Mouse (Mus musculus) heart, embryonic 11.5 days (tissue): ENCODE measurements around the gene Sox5. TPM values are rescaled to one million over a fixed set of nuclear protein-coding genes. Genes with fewer than 3 reads are reported as not detected.

ENCODE experiments used
- ATAC-seq: fragments of 200-750 bp; cut with Nextera tagmentation; replicated peaks from 2 replicates; pipeline ENCODE4 v1.8.0; 2017; ENCODE audit warnings: moderate library complexity; ENCODE audit not compliant: insufficient number of reproducible peaks, low FRiP score, low TSS enrichment
- H3K27ac ChIP-seq: fragments of 300-500 bp; sonication (generic); 2 replicates; pipeline ENCODE4 v1.5.1; 2014; ENCODE audit warnings: mild to moderate bottlenecking, low read depth, low read length
- H3K27me3 ChIP-seq: fragments of 300-500 bp; sonication (generic); 2 replicates; pipeline ENCODE4 v1.6.1; 2014; ENCODE audit warnings: mild to moderate bottlenecking, low read length, mixed read lengths; ENCODE audit not compliant: control insufficient read depth, insufficient read depth
- H3K36me3 ChIP-seq: fragments of 300-500 bp; sonication (generic); 2 replicates; pipeline ENCODE4 v1.6.1; 2014; ENCODE audit warnings: mild to moderate bottlenecking, low read length, moderate library complexity, mixed read lengths; ENCODE audit not compliant: control insufficient read depth, insufficient read depth
- H3K4me1 ChIP-seq: fragments of 300-500 bp; sonication (generic); 2 replicates; pipeline ENCODE4 v1.6.1; 2014; ENCODE audit warnings: low read length; ENCODE audit not compliant: control insufficient read depth, insufficient read depth
- H3K4me2 ChIP-seq: fragments of 300-500 bp; sonication (generic); 2 replicates; pipeline ENCODE4 v1.6.1; 2014; ENCODE audit warnings: mild to moderate bottlenecking, moderate library complexity
- H3K4me3 ChIP-seq: fragments of 300-500 bp; sonication (generic); 2 replicates; pipeline ENCODE4 v1.5.1; 2014; ENCODE audit warnings: low read depth, low read length
- H3K9ac ChIP-seq: fragments of 300-500 bp; sonication (generic); 2 replicates; pipeline ENCODE4 v1.6.1; 2014; ENCODE audit warnings: mild to moderate bottlenecking, low read depth, low read length, moderate library complexity
- H3K9me3 ChIP-seq: fragments of 300-500 bp; sonication (generic); replicated peaks from 2 replicates; pipeline ENCODE4 v1.6.1; 2016; ENCODE audit warnings: low read length; ENCODE audit not compliant: control insufficient read depth
- WGBS: fragments of 180-500 bp; shearing (Covaris S2); extraction: QIAGEN DNeasy Blood & Tissue Kit; methylation state at CpG from one replicate; pipeline ENCODE4 v1.1.7; 2014; ENCODE audit not compliant: insufficient replicate concordance; 5-methylcytosine and 5-hydroxymethylcytosine counted together
- polyA plus RNA-seq: library from polyadenylated mRNA; unstranded; fragments of >200 nt; fragmentation: Nextera tagmentation; extraction: Ambion mirVana; gene quantifications from 2 replicates; pipeline ENCODE4 v1.2.1, GENCODE M21; 2014

The Sox5 gene
- polyA plus RNA-seq, 1 experiment from 2014 or later, result 16.2 TPM

DNA sequence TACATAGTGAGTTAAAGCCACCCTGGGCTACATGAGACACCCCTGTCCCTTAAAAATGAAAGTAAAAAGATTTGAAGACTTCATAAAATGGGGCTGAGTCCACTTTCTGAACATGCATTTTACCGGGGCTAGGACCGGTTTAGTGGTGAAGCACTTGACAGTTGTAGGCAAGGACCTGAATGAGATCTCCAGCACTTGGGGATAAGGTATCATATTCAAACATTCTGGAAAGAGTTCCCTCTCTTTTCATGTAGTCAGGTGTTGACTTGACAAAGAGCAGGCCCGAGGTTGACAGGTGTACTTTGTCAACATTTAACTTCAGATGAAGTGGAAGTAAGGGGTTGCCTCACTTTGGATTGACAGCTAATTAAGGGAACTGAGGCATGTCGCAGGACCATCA lies 458.4 kb downstream of the Sox5 start:
- ATAC-seq, result no peak
- no peaks in the 10 kb centered on the region for H3K4me1 ChIP-seq
- WGBS, result 32% methylated on average over 4 of the region's 4 CpGs

GRCm38 (mm10) chr6:144322297-144323047 lies 459.3 kb downstream of the Sox5 start:
- Histone ChIP-seq H3K27me3 (no peaks in the 10 kb centered on the region), H3K4me1 (no peaks in the 10 kb centered on the region), H3K4me2 (no peak overlapping the region), H3K27ac (no peak overlapping the region), H3K9me3 (no peaks in the 10 kb centered on the region), H3K4me3 (no peak overlapping the region), H3K36me3 (no peaks in the 10 kb centered on the region), H3K9ac (no peak overlapping the region)
- no peak for ATAC-seq
- WGBS, result 88% methylated on average over 13 of the region's 13 CpGs

More for the DNA sequence above, 458.4 kb downstream of the Sox5 start:
- no peak overlapping the region for H3K4me2 ChIP-seq
- no peak overlapping the region for H3K4me3 ChIP-seq
- H3K9me3 ChIP-seq, result no peaks in the 10 kb centered on the region
- no peaks in the 10 kb centered on the region for H3K36me3 ChIP-seq
- no peaks in the 10 kb centered on the region for H3K27me3 ChIP-seq
- no peak overlapping the region for H3K27ac ChIP-seq
- no peak overlapping the region for H3K9ac ChIP-seq

DNA sequence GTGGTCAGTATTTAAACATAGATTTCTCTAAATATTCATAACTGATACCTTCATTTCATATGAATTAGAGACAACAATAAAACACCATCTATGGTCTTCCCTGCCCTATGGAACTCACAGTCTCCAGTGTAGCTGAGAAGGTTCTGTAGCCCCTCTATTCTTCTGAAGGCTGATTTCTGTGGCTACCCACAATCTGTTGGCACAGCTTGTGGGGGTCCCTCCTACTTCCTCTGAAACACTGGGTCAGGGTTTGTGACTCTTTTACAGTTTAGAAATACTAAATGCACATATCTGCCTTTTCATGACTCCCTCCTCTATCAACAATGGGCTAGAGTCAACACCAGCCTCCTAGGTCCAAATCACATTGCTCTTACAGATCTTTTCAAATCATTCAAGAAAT lies 461.4 kb downstream of the Sox5 start:
- H3K4me2 ChIP-seq, result no peak overlapping the region
- no peak for ATAC-seq

GRCm38 (mm10) chr6:144319717-144320116 lies 462.1 kb downstream of the Sox5 start:
- no peaks in the 10 kb centered on the region; the same call in 1 of the 2 replicates for H3K9me3 ChIP-seq
- no peaks in the 10 kb centered on the region for H3K27me3 ChIP-seq
- no peak overlapping the region for H3K4me2 ChIP-seq
- no peaks in the 10 kb centered on the region for H3K36me3 ChIP-seq
- no peak for ATAC-seq
- H3K4me1 ChIP-seq, result no peaks in the 10 kb centered on the region
- H3K4me3 ChIP-seq, result no peak overlapping the region
- H3K27ac ChIP-seq, result no peak overlapping the region
- 38% methylated on average over 6 of the region's 6 CpGs for WGBS
- no peak overlapping the region for H3K9ac ChIP-seq

More for the DNA sequence above, 461.4 kb downstream of the Sox5 start:
- Histone ChIP-seq H3K27ac (no peak overlapping the region), H3K36me3 (no peaks in the 10 kb centered on the region), H3K9me3 (no peaks in the 10 kb centered on the region; the same call in 1 of the 2 replicates), H3K27me3 (no peaks in the 10 kb centered on the region), H3K4me1 (no peaks in the 10 kb centered on the region), H3K9ac (no peak overlapping the region), H3K4me3 (no peak overlapping the region)

- H3K27ac ChIP-seq, result no peak overlapping the region
- H3K9me3 ChIP-seq, result no peaks in the 10 kb centered on the region; the same call in 1 of the 2 replicates
- no peak overlapping the region for H3K4me2 ChIP-seq
- ATAC-seq, result no peak
- WGBS, result 79% methylated on average over 17 of the region's 17 CpGs
- H3K4me3 ChIP-seq, result no peak overlapping the region
- H3K4me1 ChIP-seq, result no peaks in the 10 kb centered on the region
- H3K27me3 ChIP-seq, result no peaks in the 10 kb centered on the region
- H3K36me3 ChIP-seq, result no peaks in the 10 kb centered on the region
- no peak overlapping the region for H3K9ac ChIP-seq
These were observed 468.7 kb downstream of the Sox5 start for GRCm38 (mm10) chr6:144312781-144313754.

DNA sequence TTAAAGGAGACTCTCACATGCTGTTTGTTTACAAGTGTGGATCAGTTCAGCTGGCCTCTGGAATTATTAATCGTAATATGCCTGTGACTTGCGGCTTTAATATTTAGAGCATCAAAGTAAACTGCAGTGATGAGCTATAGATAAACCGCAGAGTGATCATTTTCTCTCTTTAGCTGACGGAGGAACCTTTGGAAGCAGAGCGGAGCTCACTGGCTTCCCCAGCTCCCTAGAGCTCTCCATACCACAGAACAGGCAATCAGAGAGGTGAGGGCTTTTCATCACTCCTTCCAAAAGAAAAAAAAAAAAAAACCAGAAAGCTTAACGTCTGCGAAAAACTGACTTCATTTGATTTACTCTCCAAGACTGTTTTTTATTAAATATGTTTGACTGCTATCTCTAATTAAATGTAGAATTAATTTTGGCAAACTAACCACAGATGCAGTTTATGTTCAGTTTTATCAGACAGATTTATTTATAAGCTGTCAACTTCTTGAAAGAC lies 469.4 kb downstream of the Sox5 start:
- H3K4me1 ChIP-seq, result no peaks in the 10 kb centered on the region
- H3K36me3 ChIP-seq, result no peaks in the 10 kb centered on the region
- no peak for ATAC-seq
- H3K27me3 ChIP-seq, result no peaks in the 10 kb centered on the region
- no peak overlapping the region for H3K4me3 ChIP-seq
- WGBS, result 77% methylated on average over 7 of the region's 7 CpGs
- H3K9ac ChIP-seq, result no peak overlapping the region
- no peak overlapping the region for H3K27ac ChIP-seq
- H3K4me2 ChIP-seq, result no peak overlapping the region
- no peaks in the 10 kb centered on the region; the same call in 1 of the 2 replicates for H3K9me3 ChIP-seq

DNA sequence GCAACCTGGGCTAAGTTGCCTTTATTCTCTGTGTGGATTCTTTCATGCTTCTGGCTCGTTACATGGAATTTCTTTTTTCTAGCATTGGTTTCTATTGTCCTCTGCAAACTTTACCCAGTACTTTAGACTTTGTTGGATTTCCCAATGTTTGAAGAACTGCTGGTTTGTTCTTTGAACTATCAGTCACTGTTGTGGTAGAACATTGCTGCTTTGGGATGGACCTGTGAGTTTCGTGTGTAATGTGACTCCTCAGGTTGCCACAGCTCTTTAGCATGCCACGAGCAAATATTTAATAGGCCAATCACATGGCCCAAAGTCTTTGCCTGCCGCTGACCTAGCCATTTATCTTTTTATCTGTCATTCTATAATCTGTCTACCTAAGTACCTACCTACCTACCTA lies 470.0 kb downstream of the Sox5 start:
- WGBS, result 77% methylated on average over 4 of the region's 4 CpGs
- H3K9ac ChIP-seq, result no peak overlapping the region
- no peak overlapping the region for H3K27ac ChIP-seq
- no peak for ATAC-seq
- H3K9me3 ChIP-seq, result no peaks in the 10 kb centered on the region
- H3K4me2 ChIP-seq, result no peak overlapping the region
- no peaks in the 10 kb centered on the region for H3K36me3 ChIP-seq
- H3K4me1 ChIP-seq, result no peaks in the 10 kb centered on the region
- H3K27me3 ChIP-seq, result no peaks in the 10 kb centered on the region
- no peak overlapping the region for H3K4me3 ChIP-seq

DNA sequence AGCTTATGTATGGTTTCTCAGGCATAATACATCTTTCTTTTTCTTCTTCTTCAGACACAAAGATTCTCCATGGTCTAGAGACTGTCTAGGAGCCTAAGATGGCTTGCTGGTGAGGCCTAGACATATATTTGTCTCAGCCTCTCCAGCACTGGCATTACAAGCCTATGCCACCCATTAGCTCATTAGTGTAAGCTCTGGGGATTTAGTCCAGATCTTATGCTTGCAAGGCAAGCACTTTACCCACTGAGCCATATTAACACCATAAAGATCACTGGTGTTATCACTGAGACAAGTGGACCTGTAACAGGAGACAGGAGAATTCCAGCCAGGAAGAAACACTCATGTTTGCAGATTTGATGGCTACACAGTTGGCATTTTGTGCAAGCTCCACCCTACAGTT lies 472.6 kb downstream of the Sox5 start:
- H3K4me3 ChIP-seq, result no peak overlapping the region
- ATAC-seq, result no peak
- H3K36me3 ChIP-seq, result no peaks in the 10 kb centered on the region
- no peaks in the 10 kb centered on the region for H3K9me3 ChIP-seq
- H3K4me2 ChIP-seq, result no peak overlapping the region
- H3K27me3 ChIP-seq, result no peaks in the 10 kb centered on the region
- H3K4me1 ChIP-seq, result no peaks in the 10 kb centered on the region
- no peak overlapping the region for H3K9ac ChIP-seq
- H3K27ac ChIP-seq, result no peak overlapping the region
